In genomic region chr2:37451667-37452375, GRCm38 (mm10) we compare ENCODE assay signal across 8 mouse cellular contexts. TPM values are rescaled to one million over a fixed set of nuclear protein-coding genes. Genes with fewer than 3 reads are reported as not detected.
DNase-seq lines count a peak whose midpoint lies in the region; ATAC-seq lines count a peak whose summit lies in the region.

No protein-coding gene starts in this region.

- H3K4me3 ChIP-seq in intestine, embryonic 14.5 days (ENCODE audit: low read depth, low read length), result peak overlapping the region; percentile 88

- H3K4me2 ChIP-seq in intestine, embryonic 14.5 days (ENCODE audit: low read length), result peak overlapping the region; percentile 73

- H3K27ac ChIP-seq in intestine, embryonic 14.5 days (ENCODE audit: low read depth), result peak overlapping the region; percentile 76

- no peaks in the 10 kb centered on the region for H3K9me3 ChIP-seq in intestine, embryonic 14.5 days (ENCODE audit: control insufficient read depth, low read length)

- intact Hi-C loops in gastrocnemius, postnatal 14 days (cut with DNase I; ENCODE audit: low total_unique reads), result no loop called here
- intact Hi-C loops in left cerebral cortex, postnatal 14 days (cut with DNase I), result no loop called here

- H3K4me1 ChIP-seq in intestine, embryonic 14.5 days (replicated peaks; ENCODE audit: control insufficient read depth, insufficient read depth, low read length), result peaks cover 8% of the 10 kb centered on the region; the same call in 1 of the 2 replicates

- 12% methylated on average over 25 of the region's 44 CpGs for WGBS in intestine, embryonic 14.5 days

- DNase-seq in adipocyte (ENCODE audit: low spot score), result peak; percentile 95
- DNase-seq in embryo, embryonic 10 days (ENCODE audit: low spot score), result peak; percentile 95
- peak; percentile 97 for DNase-seq in gastrocnemius, postnatal 14 days
- peak; percentile 91 for DNase-seq in intestine, embryonic 14.5 days (ENCODE audit: low spot score)
- peak; percentile 89 to 92 for DNase-seq in left cerebral cortex, postnatal 14 days (ENCODE audit: low spot score in 2 of 2)
- DNase-seq in mesoderm, embryonic 11.5 days (ENCODE audit: low read depth, low spot score), result peak; percentile 96
- peak; percentile 83 to 91 for DNase-seq in right cerebral cortex, postnatal 36 days (ENCODE audit: low spot score in 2 of 2)
- DNase-seq in yolk sac, embryonic 10.5 days (ENCODE audit: low spot score), result peak; percentile 95

- H3K27me3 ChIP-seq in intestine, embryonic 14.5 days (replicated peaks; ENCODE audit: control insufficient read depth, insufficient read depth, low read length), result no peaks in the 10 kb centered on the region

- H3K9ac ChIP-seq in intestine, embryonic 14.5 days (ENCODE audit: low read length), result peak overlapping the region; percentile 87

- H3K36me3 ChIP-seq in intestine, embryonic 14.5 days (ENCODE audit: control insufficient read depth, insufficient read depth, low read length), result no peaks in the 10 kb centered on the region

- peak; percentile 97 for ATAC-seq in intestine, embryonic 14.5 days (replicated peaks; ENCODE audit: low FRiP score, low TSS enrichment, low read depth)

RNA-seq across cellular contexts. Expression of gene Rabgap1, which starts 8.7 kb away (rescaled TPM):
- total RNA-seq in gastrocnemius, postnatal 14 days (2021), result 10 to 100 TPM; 28.9 to 35.2 TPM
- polyA plus RNA-seq in intestine, embryonic 14.5 days (2014; fragmentation: Nextera tagmentation; extraction: Ambion mirVana), result 42.5 and 44.6 TPM in 2 replicates
- 10 to 100 TPM; 84.3 to 85.5 TPM for total RNA-seq in left cerebral cortex, postnatal 14 days (2021)

RNA-seq across cellular contexts. Expression of gene Zbtb6, which starts 8.8 kb away (rescaled TPM):
- 1 to 10 TPM; 3.3 to 3.9 TPM for total RNA-seq in gastrocnemius, postnatal 14 days (2021)
- 3.8 and 4.8 TPM in 2 replicates for polyA plus RNA-seq in intestine, embryonic 14.5 days (2014; fragmentation: Nextera tagmentation; extraction: Ambion mirVana)
- total RNA-seq in left cerebral cortex, postnatal 14 days (2021), result 10 to 100 TPM; 12.5 to 13.9 TPM

RNA-seq across cellular contexts. Expression of gene Zbtb26, which starts 8.9 kb away (rescaled TPM):
- total RNA-seq in gastrocnemius, postnatal 14 days (2021), result 1 to 10 TPM; 2.9 TPM
- 7.0 and 9.8 TPM in 2 replicates for polyA plus RNA-seq in intestine, embryonic 14.5 days (2014; fragmentation: Nextera tagmentation; extraction: Ambion mirVana)
- total RNA-seq in left cerebral cortex, postnatal 14 days (2021), result 1 to 10 TPM; 8.9 to 9.3 TPM

RNA-seq across cellular contexts. Expression of gene Rc3h2, which starts 29.1 kb away (rescaled TPM):
- total RNA-seq in gastrocnemius, postnatal 14 days (2021), result 10 to 100 TPM; 30.4 to 33.4 TPM
- polyA plus RNA-seq in intestine, embryonic 14.5 days (2014; fragmentation: Nextera tagmentation; extraction: Ambion mirVana), result 16.4 and 19.1 TPM in 2 replicates
- total RNA-seq in left cerebral cortex, postnatal 14 days (2021), result 10 to 100 TPM; 81.1 to 92.8 TPM

Comparison
In these comparisons a context has a peak if more than half of its experiments do, and no peak if none do; other contexts are left out.
1. Peak in every context shown above with its lines: DNase-seq, ATAC-seq, H3K4me3 ChIP-seq and H3K27ac ChIP-seq.